Mouse (Mus musculus): ENCODE measurements around the gene Cox4i2. TPM values are rescaled to one million over a fixed set of nuclear protein-coding genes. Genes with fewer than 3 reads are reported as not detected.
A peak's percentile ranks its signal among the peaks of the same experiment; 100 is the strongest.

Gene Cox4i2
- polyA plus RNA-seq, 1 experiment from 2014 or later: 51.4 TPM

DNA sequence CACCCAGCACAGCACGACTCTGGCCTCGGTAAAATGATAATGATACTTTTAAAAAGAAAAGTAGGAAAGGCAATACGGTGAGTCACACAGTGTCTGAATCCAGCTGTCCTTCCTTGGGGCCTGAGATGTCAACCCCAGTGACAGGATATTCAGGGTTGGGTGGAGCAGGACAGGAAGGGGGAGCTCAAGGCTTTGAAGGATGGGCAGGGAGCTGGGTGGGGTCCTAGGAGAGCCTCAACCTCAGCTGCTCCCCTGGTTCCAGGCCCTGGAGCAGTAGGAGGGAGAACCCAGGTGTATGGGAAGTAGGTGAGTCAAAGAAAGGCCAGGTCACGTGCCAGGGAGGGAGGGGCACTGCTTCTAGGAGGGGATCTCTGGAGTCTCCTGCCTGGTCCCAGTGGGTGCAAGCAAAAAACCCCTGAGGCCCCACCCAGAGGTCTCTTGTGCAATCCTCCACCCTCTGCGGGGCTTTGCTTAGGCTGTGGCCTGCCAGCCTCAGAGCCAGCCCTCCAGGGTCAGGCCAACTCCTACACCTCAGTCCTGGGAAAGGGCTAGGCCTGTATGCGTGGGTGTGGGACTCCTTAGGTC is 27.1 kb upstream of the Cox4i2 start:
- 41% methylated on average over 6 of the region's 6 CpGs for WGBS
- H3K27ac ChIP-seq (ENCODE audit: low read depth): peak overlapping the region; percentile 72; the same call in 1 of the 2 replicates
- H3K9ac ChIP-seq: no peak overlapping the region
- H3K4me2 ChIP-seq: no peak overlapping the region
- no peak for TF ChIP-seq CTCF (IDR thresholded peaks at IDR 0.05; ENCODE audit: low read depth)
- H3K9me3 ChIP-seq (ENCODE audit: low read depth, low read length): no peaks in the 10 kb centered on the region
- no peak overlapping the region for H3K4me3 ChIP-seq (ENCODE audit: low read depth, low read length)
- ATAC-seq (ENCODE audit: insufficient read depth) (no peak), DNase-seq (no peak)
- H3K27me3 ChIP-seq (ENCODE audit: insufficient read depth, low read length): peaks cover 7% of the 10 kb centered on the region; the same call in 1 of the 2 replicates
- peaks cover 46% of the 10 kb centered on the region for H3K4me1 ChIP-seq (ENCODE audit: insufficient read depth)
- no peaks in the 10 kb centered on the region for H3K36me3 ChIP-seq (ENCODE audit: insufficient read depth)

DNA sequence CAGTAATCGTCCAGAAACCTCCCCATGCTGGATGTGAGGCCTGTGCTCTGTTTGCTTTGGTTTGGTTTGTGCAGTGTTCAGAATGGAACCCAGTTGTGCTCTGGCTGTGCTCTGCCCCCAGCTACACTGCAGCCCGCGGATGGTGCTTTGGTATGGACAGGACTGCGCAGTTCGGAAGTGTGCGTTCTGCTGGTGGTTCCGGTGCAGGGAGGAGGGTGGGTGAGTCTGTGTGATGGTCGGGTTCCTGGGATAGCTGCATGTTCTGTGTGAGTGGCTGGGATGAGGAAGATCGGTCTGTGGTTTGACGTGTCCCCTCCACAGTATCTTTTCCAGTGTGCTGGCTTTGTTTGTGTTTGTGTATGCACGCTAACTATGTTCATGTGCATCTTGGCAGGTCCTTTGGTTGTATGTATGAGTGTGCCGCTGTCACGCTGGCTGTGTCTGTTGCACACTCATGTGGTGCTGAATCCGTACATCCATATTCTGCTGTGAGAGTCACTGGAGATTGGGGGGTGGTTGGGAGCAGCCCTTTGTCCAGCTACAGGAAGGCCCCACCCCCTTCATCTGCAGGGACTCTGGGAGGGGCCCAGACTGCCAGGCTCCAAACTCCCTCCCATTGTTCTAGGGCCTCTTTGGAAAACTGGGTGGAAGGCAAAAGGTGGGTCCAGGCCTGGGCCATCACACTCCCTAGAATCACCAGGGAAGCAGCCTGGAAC is 26.0 kb upstream of the Cox4i2 start:
- TF ChIP-seq CTCF (IDR thresholded peaks at IDR 0.05; ENCODE audit: low read depth): no peak
- Histone ChIP-seq H3K4me3 (ENCODE audit: low read depth, low read length) (no peak overlapping the region), H3K9ac (no peak overlapping the region), H3K27me3 (ENCODE audit: insufficient read depth, low read length) (peaks cover 7% of the 10 kb centered on the region; the same call in 1 of the 2 replicates), H3K9me3 (ENCODE audit: low read depth, low read length) (no peaks in the 10 kb centered on the region), H3K4me1 (ENCODE audit: insufficient read depth) (peaks cover 46% of the 10 kb centered on the region), H3K36me3 (ENCODE audit: insufficient read depth) (no peaks in the 10 kb centered on the region), H3K27ac (ENCODE audit: low read depth) (peak overlapping the region; percentile 72), H3K4me2 (no peak overlapping the region)
- DNase-seq (peak; percentile 41), ATAC-seq (ENCODE audit: insufficient read depth) (no peak)
- WGBS: 71% methylated on average over 14 of the region's 14 CpGs

- Histone ChIP-seq H3K4me3 (ENCODE audit: low read depth, low read length) (no peak overlapping the region), H3K4me1 (ENCODE audit: insufficient read depth) (peaks cover 45% of the 10 kb centered on the region), H3K4me2 (no peak overlapping the region), H3K9me3 (ENCODE audit: low read depth, low read length) (no peaks in the 10 kb centered on the region), H3K9ac (no peak overlapping the region), H3K27me3 (ENCODE audit: insufficient read depth, low read length) (0 out of 2 replicates have a peak, but pooled peaks cover under 1% of the 10 kb centered on the region), H3K36me3 (ENCODE audit: insufficient read depth) (no peaks in the 10 kb centered on the region), H3K27ac (ENCODE audit: low read depth) (peak overlapping the region; percentile 80; the same call in 1 of the 2 replicates)
- ATAC-seq (ENCODE audit: insufficient read depth) (no peak), DNase-seq (no peak)
- 55% methylated on average over 7 of the region's 7 CpGs for WGBS
- TF ChIP-seq CTCF (IDR thresholded peaks at IDR 0.05; ENCODE audit: low read depth): no peak
Observed at GRCm38 (mm10) chr2:152728594-152728993, 25.4 kb upstream of the Cox4i2 start.

- no peak; the same call in 1 of the 2 replicates for ATAC-seq (ENCODE audit: insufficient read depth)
- peak; percentile 55 for DNase-seq
- H3K4me2 ChIP-seq: no peak overlapping the region
- no peak for TF ChIP-seq CTCF (IDR thresholded peaks at IDR 0.05; ENCODE audit: low read depth)
- peak overlapping the region; percentile 80 for H3K27ac ChIP-seq (ENCODE audit: low read depth)
- 31% methylated on average over 8 of the region's 8 CpGs for WGBS
- no peak overlapping the region for H3K4me3 ChIP-seq (ENCODE audit: low read depth, low read length)
- H3K9me3 ChIP-seq (ENCODE audit: low read depth, low read length): no peaks in the 10 kb centered on the region
- no peaks in the 10 kb centered on the region for H3K36me3 ChIP-seq (ENCODE audit: insufficient read depth)
- peaks cover 44% of the 10 kb centered on the region for H3K4me1 ChIP-seq (ENCODE audit: insufficient read depth)
- H3K27me3 ChIP-seq (ENCODE audit: insufficient read depth, low read length): no peaks in the 10 kb centered on the region
- H3K9ac ChIP-seq: no peak overlapping the region
Observed at GRCm38 (mm10) chr2:152729013-152729635, 24.8 kb upstream of the Cox4i2 start.

- Histone ChIP-seq H3K36me3 (ENCODE audit: insufficient read depth) (no peaks in the 10 kb centered on the region), H3K27me3 (ENCODE audit: insufficient read depth, low read length) (no peaks in the 10 kb centered on the region), H3K9me3 (ENCODE audit: low read depth, low read length) (no peaks in the 10 kb centered on the region), H3K4me2 (no peak overlapping the region), H3K4me1 (ENCODE audit: insufficient read depth) (peaks cover 50% of the 10 kb centered on the region), H3K27ac (ENCODE audit: low read depth) (peak overlapping the region; percentile 80), H3K4me3 (ENCODE audit: low read depth, low read length) (no peak overlapping the region), H3K9ac (no peak overlapping the region)
- 30% methylated on average over 7 of the region's 7 CpGs for WGBS
- peak; percentile 83 for ATAC-seq (ENCODE audit: insufficient read depth)
- TF ChIP-seq CTCF (IDR thresholded peaks at IDR 0.05; ENCODE audit: low read depth): no peak
- DNase-seq: peak; percentile 86
Observed at GRCm38 (mm10) chr2:152729636-152730020, 24.3 kb upstream of the Cox4i2 start.

DNA sequence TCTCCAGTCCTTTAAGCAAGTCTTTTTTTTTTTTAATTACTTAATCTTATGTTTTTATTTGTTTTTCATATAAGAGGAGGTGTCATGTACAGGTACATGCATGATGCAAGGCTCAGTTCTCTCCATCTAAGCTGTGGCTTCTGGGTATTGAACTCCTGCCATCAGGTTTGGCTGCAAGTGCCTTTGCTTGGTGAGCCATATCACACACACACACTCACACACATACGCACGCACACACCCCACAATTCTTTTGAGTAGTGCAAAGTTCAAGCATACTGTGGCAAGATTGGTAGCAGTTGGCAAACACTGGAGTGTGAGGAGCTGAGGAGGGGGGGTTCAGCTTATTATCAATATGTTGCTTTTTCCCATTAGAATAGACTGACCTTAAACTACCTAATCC is 20.8 kb upstream of the Cox4i2 start:
- WGBS: 69% methylated on average over 2 of the region's 2 CpGs
- Histone ChIP-seq H3K9me3 (ENCODE audit: low read depth, low read length) (no peaks in the 10 kb centered on the region), H3K36me3 (ENCODE audit: insufficient read depth) (peaks cover 1% of the 10 kb centered on the region; the same call in 1 of the 2 replicates), H3K4me3 (ENCODE audit: low read depth, low read length) (no peak overlapping the region), H3K4me1 (ENCODE audit: insufficient read depth) (peaks cover 36% of the 10 kb centered on the region), H3K9ac (no peak overlapping the region), H3K27ac (ENCODE audit: low read depth) (no peak overlapping the region), H3K27me3 (ENCODE audit: insufficient read depth, low read length) (no peaks in the 10 kb centered on the region), H3K4me2 (no peak overlapping the region)
- no peak for ATAC-seq (ENCODE audit: insufficient read depth)
- DNase-seq: no peak
- no peak for TF ChIP-seq CTCF (IDR thresholded peaks at IDR 0.05; ENCODE audit: low read depth)

DNA sequence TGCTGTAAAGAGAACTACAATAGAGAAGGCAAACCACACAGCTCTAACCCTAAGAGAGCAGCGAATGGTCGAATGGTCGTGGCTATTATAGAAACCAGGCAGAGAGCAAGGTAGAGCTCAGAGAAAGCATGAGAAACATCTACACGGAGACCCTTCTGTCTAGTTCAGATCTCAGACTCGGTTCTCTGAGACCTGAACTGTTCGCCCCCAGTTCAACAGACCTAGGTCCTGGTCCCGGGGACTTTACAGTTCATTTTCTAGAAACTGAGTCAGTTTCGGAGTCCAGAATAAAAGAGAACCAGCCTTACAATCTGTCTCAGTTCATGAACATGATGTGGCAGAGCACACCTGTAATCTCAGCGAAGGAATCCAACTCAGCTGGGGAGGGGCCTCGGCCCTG is 19.5 kb upstream of the Cox4i2 start:
- no peak for TF ChIP-seq CTCF (IDR thresholded peaks at IDR 0.05; ENCODE audit: low read depth)
- 11% methylated on average over 10 of the region's 10 CpGs for WGBS
- Histone ChIP-seq H3K27ac (ENCODE audit: low read depth) (peak overlapping the region; percentile 85), H3K4me3 (ENCODE audit: low read depth, low read length) (peak overlapping the region; percentile 69), H3K4me1 (ENCODE audit: insufficient read depth) (peaks cover 32% of the 10 kb centered on the region), H3K9me3 (ENCODE audit: low read depth, low read length) (no peaks in the 10 kb centered on the region), H3K9ac (peak overlapping the region; percentile 40; the same call in 1 of the 2 replicates), H3K27me3 (ENCODE audit: insufficient read depth, low read length) (no peaks in the 10 kb centered on the region), H3K4me2 (peak overlapping the region; percentile 79), H3K36me3 (ENCODE audit: insufficient read depth) (peaks cover 3% of the 10 kb centered on the region; the same call in 1 of the 2 replicates)
- DNase-seq: no peak
- no peak for ATAC-seq (ENCODE audit: insufficient read depth)

Measured in lung, embryonic 14.5 days (tissue).